Mouse (Mus musculus): ENCODE data around the gene Cntn4.
A peak's percentile ranks its signal among the peaks of the same experiment; 100 is the strongest.

Gene Cntn4

GRCm38 (mm10) chr6:106645496-106646211 lies 968.2 kb downstream of the Cntn4 start:
- DNase-seq (ENCODE audit: low spot score in 2 of 2): peak; percentile 41 to 82

DNA sequence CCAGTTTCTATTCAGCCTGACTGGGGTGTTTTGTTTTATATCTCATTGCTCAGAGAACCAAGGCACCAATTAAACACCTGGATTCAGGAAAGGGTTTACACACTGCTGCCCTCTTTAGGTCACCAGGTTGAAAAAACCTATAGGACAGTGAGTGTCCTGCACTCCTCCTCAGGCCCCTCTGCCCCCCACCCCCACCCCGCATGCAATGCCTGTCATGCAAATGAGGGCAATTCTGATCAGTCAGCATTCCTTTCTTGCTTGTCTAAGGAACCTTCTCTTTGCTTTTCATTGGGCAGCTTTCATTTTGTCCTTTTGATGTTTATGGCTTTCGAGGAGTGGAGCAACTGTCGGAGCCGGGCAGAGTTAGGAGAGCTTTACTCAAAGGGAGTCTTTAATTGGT lies 969.5 kb downstream of the Cntn4 start:
- DNase-seq (ENCODE audit: low spot score in 2 of 2): no peak

GRCm38 (mm10) chr6:106663780-106664651 lies 986.6 kb downstream of the Cntn4 start:
- DNase-seq (ENCODE audit: low spot score in 2 of 2): peak in 1 of 2 experiments; percentile 29

- DNase-seq (ENCODE audit: low spot score in 2 of 2): no peak
Measured at GRCm38 (mm10) chr6:106675581-106675980, 998.1 kb downstream of the Cntn4 start.

GRCm38 (mm10) chr6:106701931-106702330 lies 1024.5 kb downstream of the Cntn4 start:
- no peak for DNase-seq (ENCODE audit: low spot score in 2 of 2)

DNA sequence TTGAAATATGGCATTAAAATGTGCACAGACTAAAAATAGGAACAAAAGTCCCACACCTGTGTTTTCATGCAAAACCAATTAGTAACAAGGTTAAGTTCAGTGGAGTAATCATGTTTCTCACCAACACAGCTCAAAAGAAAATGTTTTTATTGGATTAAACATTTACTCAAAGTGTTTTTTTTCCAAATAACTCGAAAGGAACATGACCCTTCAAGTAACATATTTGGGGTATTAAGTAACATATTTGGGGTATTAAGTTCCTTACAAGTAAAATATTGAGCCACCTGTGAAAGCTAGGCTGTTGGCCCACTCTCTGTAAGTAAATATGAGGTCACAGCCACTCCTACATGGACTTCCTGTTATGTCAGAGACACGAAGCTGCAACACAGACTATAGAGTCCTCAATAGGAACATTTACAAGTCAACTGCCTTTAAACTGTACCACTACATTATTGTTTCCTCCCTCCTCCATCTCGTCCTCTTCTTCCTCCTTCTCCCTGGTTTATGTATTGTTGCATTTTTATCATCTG lies 1028.1 kb downstream of the Cntn4 start:
- no peak for DNase-seq (ENCODE audit: low spot score in 2 of 2)

DNA sequence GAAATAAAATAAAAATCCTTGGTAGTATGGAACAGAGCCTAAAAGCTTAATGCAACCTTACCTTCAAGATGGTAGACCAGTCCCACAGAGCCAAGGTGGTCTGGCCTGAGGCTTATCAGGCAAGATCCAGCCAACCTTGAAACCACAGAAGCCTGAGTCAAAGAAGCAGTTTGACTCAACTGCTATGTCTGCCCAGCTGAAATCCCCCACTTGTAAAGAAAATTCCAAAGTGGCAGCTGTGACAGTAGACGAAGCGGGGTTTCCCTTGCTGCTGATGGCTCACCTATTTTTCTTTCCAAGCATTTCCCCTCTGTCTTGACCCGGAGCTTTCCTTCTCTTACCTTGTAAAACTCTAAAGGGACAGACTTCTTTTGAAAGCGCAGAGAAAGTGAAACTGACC lies 1048.2 kb downstream of the Cntn4 start:
- no peak for DNase-seq (ENCODE audit: low spot score in 2 of 2)

DNA sequence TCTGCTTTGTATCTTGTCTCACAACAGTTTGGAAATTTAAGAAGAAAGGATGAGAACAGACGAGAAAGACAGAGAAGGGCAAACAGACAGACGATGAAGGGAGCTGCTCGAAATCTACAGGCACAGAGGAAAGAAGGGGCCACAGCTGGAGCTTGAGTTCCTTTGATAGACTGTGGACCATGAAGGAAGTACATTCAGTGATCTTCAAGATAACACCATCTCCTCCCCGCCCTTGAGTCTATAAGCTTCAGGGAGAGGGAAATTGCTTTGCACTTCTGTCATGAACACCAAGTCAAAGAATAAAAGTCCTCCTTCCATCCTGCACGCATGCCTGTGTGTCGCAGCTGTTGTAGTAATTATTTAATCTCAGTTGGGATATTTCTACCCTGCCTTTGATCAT lies 1048.6 kb downstream of the Cntn4 start:
- DNase-seq (ENCODE audit: low spot score in 2 of 2): no peak

- DNase-seq (ENCODE audit: low spot score in 2 of 2): no peak
Measured at GRCm38 (mm10) chr6:106727703-106728102, 1050.2 kb downstream of the Cntn4 start.

- no peak for DNase-seq (ENCODE audit: low spot score in 2 of 2)
Measured at GRCm38 (mm10) chr6:106729682-106730314, 1052.3 kb downstream of the Cntn4 start.

DNA sequence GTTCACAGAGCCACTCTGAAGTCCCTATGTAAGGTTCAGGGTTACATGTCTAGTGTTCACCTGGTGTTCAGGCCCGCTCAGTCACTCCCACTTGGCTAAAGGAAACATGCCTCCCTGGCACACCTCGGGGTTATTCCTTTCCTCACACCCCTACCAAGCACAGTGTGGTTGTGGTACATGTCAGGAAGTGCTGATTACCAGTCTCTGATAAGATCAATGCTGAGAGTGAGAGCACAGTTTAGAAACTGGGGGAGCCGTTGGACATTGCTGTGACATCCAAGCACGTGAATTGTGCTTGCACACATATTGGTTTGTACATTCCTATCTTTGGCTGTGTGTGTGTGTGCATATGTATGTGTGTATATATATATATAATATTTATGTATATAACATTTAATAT lies 1055.1 kb downstream of the Cntn4 start:
- no peak for DNase-seq (ENCODE audit: low spot score in 2 of 2)

DNA sequence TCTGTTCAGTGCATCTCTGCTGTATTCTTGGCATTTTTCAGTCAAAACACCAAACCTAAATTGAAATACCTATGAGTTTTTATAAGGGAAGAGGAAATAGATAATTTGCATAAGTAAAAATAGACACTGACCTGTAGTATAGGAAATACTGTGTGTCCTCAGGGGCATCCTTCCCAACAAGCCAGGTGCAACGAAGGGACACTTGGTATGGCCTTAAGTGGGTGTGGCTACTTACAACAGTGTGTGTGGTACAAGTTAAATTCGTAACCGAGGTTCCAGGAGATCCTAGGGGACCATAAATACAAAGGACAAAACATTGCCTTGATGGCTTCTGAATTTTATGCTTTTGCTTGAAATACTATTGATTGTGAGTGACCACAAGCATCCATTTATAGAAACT lies 1060.8 kb downstream of the Cntn4 start:
- DNase-seq (ENCODE audit: low spot score in 2 of 2): no peak

GRCm38 (mm10) chr6:106740244-106740825 lies 1062.9 kb downstream of the Cntn4 start:
- no peak for DNase-seq (ENCODE audit: low spot score in 2 of 2)

DNA sequence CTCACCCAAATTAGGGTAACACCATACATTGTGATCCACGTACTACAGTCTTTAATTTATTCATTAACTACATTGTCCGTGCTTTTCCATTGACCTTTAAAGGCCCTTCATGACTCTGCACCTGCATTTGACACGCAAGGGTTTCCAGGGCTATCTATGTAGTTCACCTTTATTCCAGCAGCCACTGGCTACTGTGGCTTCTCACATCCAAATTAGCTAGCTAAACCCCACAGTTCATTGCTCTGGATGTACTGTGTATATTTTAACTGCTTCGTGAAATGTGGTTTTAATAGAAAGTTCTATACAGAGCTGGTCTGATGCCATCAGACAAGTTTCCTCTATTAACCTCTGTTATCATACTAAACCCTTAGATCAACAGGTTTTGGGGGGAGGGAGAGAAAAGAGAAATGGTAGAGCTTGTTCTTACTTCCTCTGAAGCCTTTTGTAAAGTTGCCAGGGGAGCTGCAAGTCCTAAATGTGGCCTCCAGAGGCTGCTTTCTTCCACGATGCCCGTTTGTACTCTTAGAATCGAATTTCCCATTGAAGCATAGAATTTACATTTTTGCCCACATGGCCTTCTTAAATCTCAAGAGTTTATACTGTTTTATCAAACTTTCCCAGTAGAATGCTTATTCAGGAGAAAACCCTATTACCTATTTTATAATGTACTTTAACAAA lies 1066.2 kb downstream of the Cntn4 start:
- no peak for DNase-seq (ENCODE audit: low spot score in 2 of 2)

DNA sequence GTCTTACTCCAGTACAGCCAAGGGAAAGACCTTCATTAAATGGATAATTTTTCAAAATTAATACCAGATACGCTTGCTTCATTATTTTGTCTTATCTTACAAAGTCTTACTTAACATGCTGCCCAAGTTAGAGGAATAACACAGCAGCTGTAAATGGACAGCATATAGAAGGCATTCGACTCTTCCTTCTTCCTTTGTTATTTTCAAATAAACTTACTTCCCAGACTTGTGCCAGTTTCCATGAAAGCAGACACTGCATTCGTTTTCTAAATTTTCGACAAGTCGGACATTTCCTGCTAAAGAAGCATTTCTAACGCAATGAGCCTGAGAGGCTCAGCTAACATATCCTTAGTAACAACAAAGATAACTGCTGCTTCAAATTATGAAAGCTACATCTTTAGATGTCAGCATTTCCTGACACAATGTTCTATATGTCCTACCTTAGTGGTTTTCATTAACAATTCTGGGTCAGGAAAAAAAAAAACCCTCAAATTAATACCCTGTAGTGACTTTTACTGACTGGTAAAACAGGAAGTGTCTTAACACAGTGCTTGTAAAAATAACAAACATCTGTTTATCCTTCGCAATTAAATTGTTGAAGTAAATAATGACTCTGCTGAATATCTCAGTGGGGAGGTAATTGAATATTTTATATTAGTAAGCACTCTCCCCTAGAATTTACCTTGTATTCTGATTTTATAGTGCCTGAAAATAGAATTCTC lies 1068.4 kb downstream of the Cntn4 start:
- DNase-seq (ENCODE audit: low spot score in 2 of 2): no peak

DNA sequence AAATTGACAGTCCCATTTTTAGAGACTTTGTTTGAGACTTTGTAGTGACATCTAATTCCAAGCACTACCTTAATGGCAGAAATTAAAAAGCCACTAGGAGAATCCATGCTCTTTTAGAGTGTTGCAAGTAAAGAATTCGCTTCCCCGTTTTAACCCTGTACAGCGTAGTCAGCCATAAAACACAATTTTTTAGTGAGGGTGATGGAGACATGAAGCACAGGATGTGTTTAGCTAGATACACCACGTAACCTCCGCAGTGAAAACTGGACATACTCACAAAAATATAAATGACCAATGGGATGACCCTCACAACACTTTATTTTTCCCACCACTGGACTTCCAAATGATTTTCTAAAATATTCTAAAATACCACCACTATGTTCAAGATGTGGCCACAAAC lies 1069.8 kb downstream of the Cntn4 start:
- DNase-seq (ENCODE audit: low spot score in 2 of 2): no peak

GRCm38 (mm10) chr6:106747804-106748203 lies 1070.3 kb downstream of the Cntn4 start:
- DNase-seq (ENCODE audit: low spot score in 2 of 2): no peak
